Mouse (Mus musculus) stomach, embryonic 14.5 days (tissue): Measurements from ENCODE around the gene Nfatc4. TPM values are rescaled to one million over a fixed set of nuclear protein-coding genes. Genes with fewer than 3 reads are reported as not detected.
A peak's percentile ranks its signal among the peaks of the same experiment; 100 is the strongest.

Experiments
- ATAC-seq: fragments of 200-750 bp; cut with Nextera tagmentation; 2 replicates; pipeline ENCODE4 v1.8.0; 2017; ENCODE audit warnings: low read depth, moderate TSS enrichment; ENCODE audit not compliant: insufficient number of reproducible peaks, insufficient read depth, low FRiP score
- H3K27ac ChIP-seq: fragments of 300-500 bp; sonication (generic); 2 replicates; pipeline ENCODE4 v1.5.1; 2014; ENCODE audit warnings: mild to moderate bottlenecking, low read length, moderate library complexity, mixed read lengths
- H3K27me3 ChIP-seq: fragments of 300-500 bp; sonication (generic); 2 replicates; pipeline ENCODE4 v1.6.1; 2014; ENCODE audit warnings: low read length, control low read depth, mixed read lengths; ENCODE audit not compliant: control insufficient read depth, insufficient read depth
- H3K36me3 ChIP-seq: fragments of 300-500 bp; sonication (generic); 2 replicates; pipeline ENCODE4 v1.6.1; 2014; ENCODE audit warnings: mild to moderate bottlenecking, control low read depth, low read length, moderate library complexity, mixed read lengths; ENCODE audit not compliant: control insufficient read depth, insufficient read depth
- H3K4me1 ChIP-seq: fragments of 300-500 bp; sonication (generic); 2 replicates; pipeline ENCODE4 v1.6.1; 2014; ENCODE audit warnings: low read length, control low read depth, mixed read lengths; ENCODE audit not compliant: control insufficient read depth, insufficient read depth
- H3K4me2 ChIP-seq: fragments of 300-500 bp; sonication (generic); replicated peaks from 2 replicates; pipeline ENCODE4 v1.6.1; 2014; ENCODE audit warnings: low read depth, low read length, control low read depth
- H3K4me3 ChIP-seq: fragments of 300-500 bp; sonication (generic); 2 replicates; pipeline ENCODE4 v1.5.1; 2014; ENCODE audit warnings: low read depth, low read length, control low read depth
- H3K9ac ChIP-seq: fragments of 300-500 bp; sonication (generic); replicated peaks from 2 replicates; pipeline ENCODE4 v1.6.1; 2014; ENCODE audit warnings: low read depth, mild to moderate bottlenecking, control low read depth, low read length, moderate library complexity, mixed read lengths
- H3K9me3 ChIP-seq: fragments of 300-500 bp; sonication (generic); 2 replicates; pipeline ENCODE4 v1.6.1; 2016; ENCODE audit warnings: low read depth, low read length, control low read depth; ENCODE audit not compliant: control insufficient read depth
- WGBS: fragments of 180-500 bp; shearing (Covaris S2); extraction: QIAGEN DNeasy Blood & Tissue Kit; methylation state at CpG from one replicate; pipeline ENCODE4 v1.1.7; 2014; 5-methylcytosine and 5-hydroxymethylcytosine counted together
- polyA plus RNA-seq: library from polyadenylated mRNA; unstranded; fragments of >200 nt; fragmentation: Nextera tagmentation; extraction: Ambion mirVana; gene quantifications from 2 replicates; pipeline ENCODE4 v1.2.1, GENCODE M21; 2014

Nfatc4 gene
- polyA plus RNA-seq, 1 experiment from 2014 or later: 54.9 TPM

DNA sequence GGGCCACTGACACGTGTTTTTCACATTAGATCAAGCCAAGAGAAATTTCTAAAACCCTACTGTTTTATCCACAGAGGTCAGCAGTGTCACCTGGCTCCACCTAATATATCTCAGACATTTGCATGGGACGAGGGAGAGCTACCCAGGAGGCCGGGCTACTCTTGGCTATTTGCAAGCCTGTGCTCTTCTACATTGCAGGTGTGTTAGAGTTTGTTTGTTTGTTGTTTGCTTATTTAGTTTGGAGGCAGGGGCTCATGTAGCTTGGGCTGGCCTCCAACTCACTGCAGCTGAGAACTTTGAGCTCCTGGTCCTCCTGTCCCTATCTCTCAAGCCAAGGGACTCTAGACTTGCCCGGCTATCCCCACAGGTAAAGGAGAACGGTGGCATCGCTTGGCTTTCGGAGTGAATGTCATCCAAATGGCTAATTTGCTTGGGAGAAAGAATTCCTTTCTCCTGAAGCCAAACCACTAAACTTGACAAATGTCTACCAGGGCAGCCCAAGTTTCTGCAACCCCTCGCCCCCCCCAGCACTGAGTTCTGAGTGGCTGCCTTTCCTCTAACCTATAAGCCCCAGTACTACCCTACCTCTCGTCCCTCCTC lies 40.5 kb upstream of the Nfatc4 start:
- Histone ChIP-seq H3K36me3 (no peaks in the 10 kb centered on the region), H3K9ac (no peak overlapping the region), H3K4me2 (peak overlapping the region; percentile 78), H3K27ac (peak overlapping the region; percentile 27; the same call in 1 of the 2 replicates), H3K4me1 (peaks cover 17% of the 10 kb centered on the region), H3K27me3 (no peaks in the 10 kb centered on the region; the same call in 1 of the 2 replicates), H3K4me3 (peak overlapping the region; percentile 40; the same call in 1 of the 2 replicates), H3K9me3 (no peaks in the 10 kb centered on the region)
- ATAC-seq: no peak
- WGBS: 59% methylated on average over 9 of the region's 9 CpGs

DNA sequence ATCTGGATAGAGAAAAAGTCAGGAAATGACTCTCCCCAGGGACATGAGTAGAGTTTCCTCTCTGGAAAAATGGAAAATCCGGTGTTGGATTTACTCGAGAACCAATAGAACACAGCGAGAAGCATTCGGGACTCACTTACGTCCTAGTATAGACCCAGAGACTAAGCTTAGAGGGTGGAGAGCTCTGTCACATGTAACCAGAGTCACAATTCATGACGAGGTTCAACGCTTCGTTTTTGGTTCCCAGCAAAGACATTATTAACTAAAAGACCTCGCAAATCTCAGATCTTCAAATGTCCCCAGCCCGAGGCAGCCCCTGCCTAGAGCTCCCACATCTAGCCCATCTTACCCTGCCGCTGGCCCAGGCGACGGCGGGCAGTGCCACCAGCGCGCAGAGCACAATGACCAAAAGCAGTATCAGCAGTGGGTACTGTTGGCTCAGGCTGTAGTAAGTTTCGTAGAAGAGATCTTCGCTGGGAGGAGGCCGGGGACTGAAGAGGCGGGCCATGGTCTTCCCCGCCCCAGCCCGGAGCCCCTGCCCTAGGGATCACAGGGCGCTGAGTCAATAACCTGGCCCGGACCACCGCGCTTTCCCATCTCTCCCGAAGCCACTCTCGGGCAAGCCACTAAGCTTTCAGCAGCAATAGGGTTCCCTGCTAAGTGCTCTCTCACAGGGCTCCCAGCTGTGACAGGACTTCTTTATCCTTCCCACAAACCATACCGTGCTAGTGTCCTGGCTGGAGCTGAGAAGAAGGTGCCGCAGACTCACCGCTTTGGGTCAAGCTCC lies 39.6 kb upstream of the Nfatc4 start:
- no peak for ATAC-seq
- peak overlapping the region; percentile 40 for H3K4me3 ChIP-seq
- H3K9me3 ChIP-seq: no peaks in the 10 kb centered on the region
- peaks cover 19% of the 10 kb centered on the region; the same call in 1 of the 2 replicates for H3K4me1 ChIP-seq
- no peaks in the 10 kb centered on the region for H3K36me3 ChIP-seq
- no peak overlapping the region for H3K9ac ChIP-seq
- 4% methylated on average over 31 of the region's 31 CpGs for WGBS
- peaks cover 6% of the 10 kb centered on the region for H3K27me3 ChIP-seq
- peak overlapping the region; percentile 78 for H3K4me2 ChIP-seq
- peak overlapping the region; percentile 58; the same call in 1 of the 2 replicates for H3K27ac ChIP-seq

- Histone ChIP-seq H3K27ac (peak within 1 kb of the TSS; percentile 58; the same call in 1 of the 2 replicates), H3K27me3 (peaks cover 6% of the 10 kb centered on the region), H3K36me3 (no peaks in the 10 kb centered on the region), H3K4me3 (peak within 1 kb of the TSS; percentile 40), H3K4me1 (peaks cover 19% of the 10 kb centered on the region; the same call in 1 of the 2 replicates), H3K9ac (no peak within 1 kb of the TSS), H3K4me2 (peak within 1 kb of the TSS; percentile 78), H3K9me3 (no peaks in the 10 kb centered on the region)
- 9% methylated on average over 13 of the region's 13 CpGs for WGBS
- 0 out of 2 replicates have a peak, but pooled peaks have one; percentile 10 for ATAC-seq
Measured at GRCm38 (mm10) chr14:55783958-55784235, 39.0 kb upstream of the Nfatc4 start, which contains the start of gene Adcy4. Gene Adcy4, minus strand, starts transcription at chr14:55784095.

GRCm38 (mm10) chr14:55785195-55785594 lies 37.7 kb upstream of the Nfatc4 start:
- H3K4me1 ChIP-seq: peaks cover 19% of the 10 kb centered on the region; the same call in 1 of the 2 replicates
- peaks cover 6% of the 10 kb centered on the region for H3K27me3 ChIP-seq
- no peak for ATAC-seq
- H3K9ac ChIP-seq: no peak overlapping the region
- no peak overlapping the region for H3K4me3 ChIP-seq
- 33% methylated on average over 6 of the region's 6 CpGs for WGBS
- no peaks in the 10 kb centered on the region for H3K36me3 ChIP-seq
- H3K27ac ChIP-seq: no peak overlapping the region
- no peaks in the 10 kb centered on the region for H3K9me3 ChIP-seq
- no peak overlapping the region for H3K4me2 ChIP-seq

GRCm38 (mm10) chr14:55787731-55788130 lies 35.2 kb upstream of the Nfatc4 start:
- Histone ChIP-seq H3K4me3 (peak overlapping the region; percentile 45), H3K27me3 (peaks cover 6% of the 10 kb centered on the region), H3K9me3 (no peaks in the 10 kb centered on the region), H3K36me3 (no peaks in the 10 kb centered on the region), H3K4me1 (peaks cover 14% of the 10 kb centered on the region; the same call in 1 of the 2 replicates), H3K9ac (no peak overlapping the region), H3K27ac (no peak overlapping the region), H3K4me2 (peak overlapping the region; percentile 68)
- 38% methylated on average over 11 of the region's 11 CpGs for WGBS
- no peak for ATAC-seq

DNA sequence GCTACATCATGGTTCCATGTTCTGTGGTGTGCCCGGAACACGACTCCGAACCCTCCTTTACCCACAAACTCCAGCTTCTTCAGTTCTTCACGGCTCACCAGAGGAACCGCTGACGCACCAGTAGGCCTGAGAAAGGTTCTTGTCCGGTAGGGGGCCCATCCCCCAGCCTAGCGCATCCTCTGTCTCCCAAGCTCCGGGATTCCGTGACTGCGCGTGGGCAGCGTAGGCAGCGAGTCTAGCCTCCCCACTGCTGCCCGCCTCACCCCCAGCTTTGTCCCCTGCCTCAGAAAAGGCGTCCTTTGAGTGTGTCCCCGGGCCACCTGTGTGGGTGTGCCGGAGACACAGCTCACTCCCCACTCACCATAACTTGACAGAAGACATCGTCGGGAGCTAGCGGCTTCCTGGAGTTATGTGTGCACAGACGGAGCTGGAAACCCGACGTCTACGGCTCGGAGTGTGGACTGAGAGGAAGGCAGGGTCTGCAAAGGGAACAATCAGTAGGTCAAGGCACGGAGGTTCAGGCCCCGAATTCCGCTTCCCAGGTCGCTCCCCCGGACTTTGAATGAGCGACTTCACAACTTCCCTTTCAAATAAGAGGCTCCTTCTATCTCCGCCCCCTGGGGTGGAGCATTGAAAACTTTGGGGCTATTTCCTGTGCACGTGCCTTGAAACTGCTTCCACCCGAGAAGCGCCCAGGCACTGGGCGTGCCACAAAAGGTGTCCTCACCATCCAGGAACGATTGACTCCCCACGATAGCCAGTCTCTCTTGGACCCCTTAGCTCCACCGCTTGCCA lies 34.5 kb upstream of the Nfatc4 start, which contains the start of gene Ripk3:
Ripk3 (minus strand) TSS at position 610 of the 795 bp plus-strand sequence.
- WGBS: 4% methylated on average over 40 of the region's 40 CpGs
- peak within 1 kb of the TSS; percentile 68 for H3K4me2 ChIP-seq
- no peaks in the 10 kb centered on the region for H3K9me3 ChIP-seq
- ATAC-seq: peak; percentile 19; the same call in 1 of the 2 replicates
- H3K36me3 ChIP-seq: no peaks in the 10 kb centered on the region
- peaks cover 6% of the 10 kb centered on the region for H3K27me3 ChIP-seq
- peak within 1 kb of the TSS; percentile 34 for H3K9ac ChIP-seq
- H3K4me3 ChIP-seq: peak within 1 kb of the TSS; percentile 45
- H3K27ac ChIP-seq: no peak within 1 kb of the TSS
- H3K4me1 ChIP-seq: peaks cover 7% of the 10 kb centered on the region; the same call in 1 of the 2 replicates

DNA sequence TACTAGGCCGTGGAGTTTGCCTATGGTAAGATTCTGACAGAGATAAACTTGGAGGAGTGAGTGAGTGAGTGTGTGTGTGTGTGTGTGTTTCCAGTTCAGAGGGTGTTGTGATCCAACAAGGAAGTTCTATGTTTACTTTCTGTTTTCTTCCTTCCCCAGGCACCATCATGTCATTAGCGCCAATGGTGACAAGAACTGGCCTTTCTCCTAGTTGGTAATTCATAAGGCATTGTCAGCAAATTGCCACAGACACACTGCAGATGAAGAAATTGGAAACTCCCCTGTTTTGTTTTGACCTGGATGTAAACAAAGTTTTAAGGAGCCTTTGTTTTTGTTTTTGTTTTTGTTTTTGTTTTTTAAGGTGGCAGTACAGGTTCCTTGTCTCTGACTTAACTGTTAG lies 29.5 kb upstream of the Nfatc4 start:
- no peaks in the 10 kb centered on the region for H3K9me3 ChIP-seq
- 68% methylated on average over 2 of the region's 2 CpGs for WGBS
- no peaks in the 10 kb centered on the region for H3K36me3 ChIP-seq
- H3K27me3 ChIP-seq: no peaks in the 10 kb centered on the region
- no peaks in the 10 kb centered on the region for H3K4me1 ChIP-seq
- H3K27ac ChIP-seq: no peak overlapping the region
- no peak overlapping the region for H3K4me2 ChIP-seq
- no peak for ATAC-seq
- H3K9ac ChIP-seq: no peak overlapping the region
- H3K4me3 ChIP-seq: no peak overlapping the region

- no peaks in the 10 kb centered on the region for H3K36me3 ChIP-seq
- no peak overlapping the region for H3K4me2 ChIP-seq
- H3K27ac ChIP-seq: no peak overlapping the region
- no peak for ATAC-seq
- H3K4me3 ChIP-seq: no peak overlapping the region
- H3K9me3 ChIP-seq: no peaks in the 10 kb centered on the region
- H3K9ac ChIP-seq: no peak overlapping the region
- no peaks in the 10 kb centered on the region for H3K4me1 ChIP-seq
- no peaks in the 10 kb centered on the region for H3K27me3 ChIP-seq
- 61% methylated on average over 2 of the region's 2 CpGs for WGBS
Measured at GRCm38 (mm10) chr14:55793946-55794345, 29.0 kb upstream of the Nfatc4 start.
